Mouse (Mus musculus) heart, postnatal 0 days (tissue): ENCODE data around the gene Vmn2r104. TPM values are rescaled to one million over a fixed set of nuclear protein-coding genes. Genes with fewer than 3 reads are reported as not detected.

ENCODE experiments used
- ATAC-seq: fragments of 200-750 bp; cut with Nextera tagmentation; 2 replicates; pipeline ENCODE4 v1.8.0; 2017; ENCODE audit warnings: low read depth, moderate number of reproducible peaks, moderate library complexity; ENCODE audit not compliant: insufficient read depth
- DNase-seq: peaks from one replicate; pipeline ENCODE4 v3.0.0-alpha.2; 2016; ENCODE audit warnings: low spot score
- H3K27ac ChIP-seq: fragments of 300-500 bp; sonication (generic); 2 replicates; pipeline ENCODE4 v1.5.1; 2014; ENCODE audit warnings: low read depth, mild to moderate bottlenecking
- H3K27me3 ChIP-seq: fragments of 300-500 bp; sonication (generic); 2 replicates; pipeline ENCODE4 v1.6.1; 2014; ENCODE audit warnings: low read length, mixed read lengths; ENCODE audit not compliant: control insufficient read depth, insufficient read depth
- H3K36me3 ChIP-seq: fragments of 300-500 bp; sonication (generic); replicated peaks from 2 replicates; pipeline ENCODE4 v1.6.1; 2014; ENCODE audit warnings: low read length, mixed read lengths; ENCODE audit not compliant: control insufficient read depth, insufficient read depth
- H3K4me1 ChIP-seq: fragments of 300-500 bp; sonication (generic); 2 replicates; pipeline ENCODE4 v1.6.1; 2014; ENCODE audit warnings: antibody characterized with exemption; ENCODE audit not compliant: control insufficient read depth, insufficient read depth
- H3K4me2 ChIP-seq: fragments of 300-500 bp; sonication (generic); 2 replicates; pipeline ENCODE4 v1.6.1; 2014; ENCODE audit warnings: low read depth, mild to moderate bottlenecking, low read length, moderate library complexity
- H3K4me3 ChIP-seq: fragments of 300-500 bp; sonication (generic); 2 replicates; pipeline ENCODE4 v1.5.1; 2014; ENCODE audit warnings: low read depth, low read length
- H3K9ac ChIP-seq: fragments of 300-500 bp; sonication (generic); replicated peaks from 2 replicates; pipeline ENCODE4 v1.6.1; 2014; ENCODE audit warnings: low read depth, low read length, mixed read lengths
- H3K9me3 ChIP-seq: fragments of 300-500 bp; sonication (generic); replicated peaks from 2 replicates; pipeline ENCODE4 v1.6.1; 2016; ENCODE audit warnings: low read length; ENCODE audit not compliant: control insufficient read depth
- CTCF ChIP-seq: IDR thresholded peaks from 2 replicates; pipeline ENCODE4 v1.5.1; 2016; ENCODE audit warnings: antibody characterized with exemption, control low read depth, low read depth
- EP300 ChIP-seq: IDR thresholded peaks from 2 replicates; pipeline ENCODE4 v1.6.1; 2016; ENCODE audit warnings: antibody characterized with exemption, low read depth
- WGBS: fragments of 180-500 bp; shearing (Covaris S2); extraction: QIAGEN DNeasy Blood & Tissue Kit; methylation state at CpG from one replicate; pipeline ENCODE4 v1.1.7; 2014; 5-methylcytosine and 5-hydroxymethylcytosine counted together
- polyA plus RNA-seq: library from polyadenylated mRNA; unstranded; fragments of >200 nt; fragmentation: Nextera tagmentation; extraction: Ambion mirVana; gene quantifications from 2 replicates; pipeline ENCODE4 v1.2.1, GENCODE M21; 2015
- total RNA-seq: library from RNA; depleted of rRNA; stranded (reverse); fragments of >200 nt; gene quantifications from 2 replicates; pipeline ENCODE4 v1.2.3, GENCODE M21; 2014; ENCODE audit warnings: low replicate concordance; rRNA removed

The Vmn2r104 gene
- total RNA-seq = not detected in 2 replicates
- polyA plus RNA-seq = not detected in 2 replicates

GRCm38 (mm10) chr17:20048236-20048635 is at the start of gene Vmn2r104:
TSS of gene Vmn2r104 (minus strand) at chr17:20048336.
- H3K27ac ChIP-seq = no peak within 1 kb of the TSS
- WGBS = 64% methylated on average over 1 of the region's 1 CpGs
- H3K9ac ChIP-seq = no peak within 1 kb of the TSS
- H3K27me3 ChIP-seq = no peaks in the 10 kb centered on the region
- H3K4me2 ChIP-seq = no peak within 1 kb of the TSS
- ATAC-seq = no peak
- H3K4me1 ChIP-seq = no peaks in the 10 kb centered on the region
- no peak for TF ChIP-seq CTCF
- no peak for TF ChIP-seq EP300
- DNase-seq = no peak
- peaks cover 14% of the 10 kb centered on the region for H3K9me3 ChIP-seq
- no peak within 1 kb of the TSS for H3K4me3 ChIP-seq
- no peaks in the 10 kb centered on the region for H3K36me3 ChIP-seq

- Histone ChIP-seq H3K4me1 (no peaks in the 10 kb centered on the region), H3K4me2 (no peak overlapping the region), H3K27ac (no peak overlapping the region), H3K36me3 (no peaks in the 10 kb centered on the region), H3K4me3 (no peak overlapping the region), H3K9me3 (no peaks in the 10 kb centered on the region), H3K9ac (no peak overlapping the region), H3K27me3 (no peaks in the 10 kb centered on the region)
- no peak for DNase-seq
- no peak for TF ChIP-seq CTCF
- TF ChIP-seq EP300 = no peak
- no peak for ATAC-seq
- 65% methylated on average over 6 of the region's 6 CpGs for WGBS
Observed at GRCm38 (mm10) chr17:20074090-20074489, 26.0 kb upstream of the Vmn2r104 start.

GRCm38 (mm10) chr17:20071656-20072396 is 23.7 kb upstream of the Vmn2r104 start:
- H3K27ac ChIP-seq = no peak overlapping the region
- DNase-seq (no peak), ATAC-seq (no peak)
- H3K4me3 ChIP-seq = no peak overlapping the region
- no peak overlapping the region for H3K4me2 ChIP-seq
- no peaks in the 10 kb centered on the region for H3K4me1 ChIP-seq
- H3K9ac ChIP-seq = no peak overlapping the region
- TF ChIP-seq EP300 (no peak), CTCF (no peak)
- WGBS = 79% methylated on average over 4 of the region's 4 CpGs
- no peaks in the 10 kb centered on the region for H3K27me3 ChIP-seq
- H3K9me3 ChIP-seq = no peaks in the 10 kb centered on the region
- H3K36me3 ChIP-seq = no peaks in the 10 kb centered on the region

Other genes starting within 250 kb of the Vmn2r104 start
- not detected in 2 replicates for gene Fpr-rs7, start 65.9 kb upstream of the Vmn2r104 start, total RNA-seq
- not detected in 2 replicates for gene Fpr-rs7, start 65.9 kb upstream of the Vmn2r104 start, polyA plus RNA-seq
- gene Fpr-rs6, start 134.8 kb upstream of the Vmn2r104 start, total RNA-seq = not detected in 2 replicates
- not detected in 2 replicates for gene Fpr-rs6, start 134.8 kb upstream of the Vmn2r104 start, polyA plus RNA-seq
- not detected in 2 replicates for gene Vmn2r105, start 186.7 kb upstream of the Vmn2r104 start, total RNA-seq
- gene Vmn2r105, start 186.7 kb upstream of the Vmn2r104 start, polyA plus RNA-seq = not detected in 2 replicates
- gene Vmn2r106, start 237.2 kb upstream of the Vmn2r104 start, total RNA-seq = not detected in 2 replicates
- gene Vmn2r106, start 237.2 kb upstream of the Vmn2r104 start, polyA plus RNA-seq = not detected in 2 replicates